Comparison of ENCODE assay signal across 8 mouse cellular contexts in genomic region chr10:21055254-21055885, GRCm38 (mm10).
DNase-seq lines count a peak whose midpoint lies in the region; ATAC-seq and TF ChIP-seq lines count a peak whose summit lies in the region.

No protein-coding gene starts in this region.

- peak overlapping the region; percentile 61 for H3K4me2 ChIP-seq in heart, embryonic 16.5 days (ENCODE audit: low read depth, low read length)
- H3K4me2 ChIP-seq in heart, postnatal 0 days (ENCODE audit: low read depth, low read length) = peak overlapping the region; percentile 55

- no peak; the same call in 1 of the 2 replicates for ATAC-seq in heart, embryonic 16.5 days (replicated peaks; ENCODE audit: extremely low read depth, insufficient read depth, low FRiP score)
- no peak for ATAC-seq in heart, postnatal 0 days (ENCODE audit: insufficient read depth, low read depth)
- peak; percentile 47 for ATAC-seq in megakaryocyte, adult 5-6 weeks (ENCODE audit: poor library complexity, severe bottlenecking)
- no peak for ATAC-seq in CD4-positive, CD25-positive, alpha-beta regulatory T cell, adult 4 months

- peak overlapping the region; percentile 45 for H3K4me3 ChIP-seq in heart, embryonic 16.5 days (ENCODE audit: low read length)
- H3K4me3 ChIP-seq in bone marrow, adult 2 months (replicated peaks; ENCODE audit: control insufficient read depth, low read depth, low read length) = peak overlapping the region; percentile 52
- peak overlapping the region; percentile 24 for H3K4me3 ChIP-seq in heart, postnatal 0 days (ENCODE audit: low read depth, low read length)

- no peaks in the 10 kb centered on the region for H3K9me3 ChIP-seq in heart, embryonic 16.5 days (replicated peaks; ENCODE audit: control insufficient read depth, low read length)
- H3K9me3 ChIP-seq in heart, postnatal 0 days (replicated peaks; ENCODE audit: control insufficient read depth, low read length) = no peaks in the 10 kb centered on the region

- TF ChIP-seq POLR2A in bone marrow, adult 2 months (IDR thresholded peaks at IDR 0.05; ENCODE audit: borderline replicate concordance, control insufficient read depth, low read depth, low read length) = no peak

- no peak for DNase-seq in heart, adult 8-10 months (ENCODE audit: low spot score)
- DNase-seq in heart, postnatal 0 days (ENCODE audit: low spot score) = peak; percentile 16
- no peak for DNase-seq in layer of hippocampus, postnatal 14 days (ENCODE audit: low spot score in 2 of 2)
- no peak for DNase-seq in gastrocnemius, postnatal 10 days

- no peak for TF ChIP-seq EP300 in heart, postnatal 0 days (IDR thresholded peaks at IDR 0.05; ENCODE audit: low read depth)

- peak overlapping the region; percentile 54 for H3K27ac ChIP-seq in heart, embryonic 16.5 days (ENCODE audit: low read length)
- H3K27ac ChIP-seq in bone marrow, adult 2 months (ENCODE audit: control insufficient read depth, insufficient read depth, low read depth, low read length, poor library complexity) = peak overlapping the region; percentile 64; the same call in 1 of the 2 replicates
- H3K27ac ChIP-seq in heart, postnatal 0 days (ENCODE audit: low read depth) = no peak overlapping the region; the same call in 1 of the 2 replicates

- peak overlapping the region; percentile 59 for H3K9ac ChIP-seq in heart, embryonic 16.5 days (ENCODE audit: low read length)
- peak overlapping the region; percentile 28; the same call in 1 of the 2 replicates for H3K9ac ChIP-seq in heart, postnatal 0 days (replicated peaks; ENCODE audit: low read depth, low read length)

- 25% methylated on average over 17 of the region's 17 CpGs for WGBS in heart, embryonic 16.5 days
- 24% methylated on average over 17 of the region's 17 CpGs for WGBS in bone marrow, adult 2 months
- WGBS in heart, postnatal 0 days = 31% methylated on average over 17 of the region's 17 CpGs

- no peaks in the 10 kb centered on the region for H3K36me3 ChIP-seq in heart, embryonic 16.5 days (ENCODE audit: control insufficient read depth, insufficient read depth)
- H3K36me3 ChIP-seq in heart, postnatal 0 days (replicated peaks; ENCODE audit: control insufficient read depth, insufficient read depth, low read length) = no peaks in the 10 kb centered on the region

- no peaks in the 10 kb centered on the region for H3K27me3 ChIP-seq in heart, embryonic 16.5 days (ENCODE audit: control insufficient read depth, insufficient read depth, low read length)
- no peaks in the 10 kb centered on the region for H3K27me3 ChIP-seq in heart, postnatal 0 days (ENCODE audit: control insufficient read depth, insufficient read depth, low read length)

- H3K4me1 ChIP-seq in heart, embryonic 16.5 days (ENCODE audit: control insufficient read depth, insufficient read depth, low read length) = peaks cover 3% of the 10 kb centered on the region; the same call in 1 of the 2 replicates
- peaks cover 8% of the 10 kb centered on the region for H3K4me1 ChIP-seq in bone marrow, adult 2 months (ENCODE audit: control insufficient read depth, insufficient read depth, low read length)
- H3K4me1 ChIP-seq in heart, postnatal 0 days (ENCODE audit: control insufficient read depth, insufficient read depth) = no peaks in the 10 kb centered on the region

- no peak for TF ChIP-seq CTCF in bone marrow, adult 2 months (IDR thresholded peaks at IDR 0.05; ENCODE audit: control insufficient read depth, insufficient read depth, low read length)
- TF ChIP-seq CTCF in heart, postnatal 0 days (IDR thresholded peaks at IDR 0.05; ENCODE audit: low read depth) = no peak
